Mouse (Mus musculus) monocyte, adult 2 months (primary cell): ENCODE measurements around the gene Ccdc54.

Experiments
- DNase-seq, 2 experiments: peaks; one replicate each; pipeline ENCODE4 v3.0.0; 2022; ENCODE audit warnings: low spot score in 2 of 2, low read depth in 1 of 2

Gene Ccdc54

GRCm38 (mm10) chr16:50542554-50543333 is 48.2 kb downstream of the Ccdc54 start:
- no peak for DNase-seq
